ENCODE assay signal across 7 mouse cellular contexts in genomic region chr17:25114908-25115645, GRCm38 (mm10). TPM values are rescaled to one million over a fixed set of nuclear protein-coding genes. Genes with fewer than 3 reads are reported as not detected.
A peak's percentile ranks its signal among the peaks of the same experiment; 100 is the strongest.
DNase-seq lines count a peak whose midpoint lies in the region; ATAC-seq and TF ChIP-seq lines count a peak whose summit lies in the region.

No protein-coding gene starts in this region.

- H3K4me3 ChIP-seq in lung, embryonic 15.5 days = peak overlapping the region; percentile 65
- H3K4me3 ChIP-seq in bone marrow macrophage, adult 2 months (ENCODE audit: insufficient read depth, low read length) = peak overlapping the region; percentile 65
- peak overlapping the region; percentile 61 for H3K4me3 ChIP-seq in limb, embryonic 14.5 days (replicated peaks; ENCODE audit: low read length)
- peak overlapping the region; percentile 63 for H3K4me3 ChIP-seq in neural tube, embryonic 13.5 days

- no peak for TF ChIP-seq POLR2A in bone marrow macrophage, adult 2 months (IDR thresholded peaks at IDR 0.05; ENCODE audit: borderline replicate concordance, low read depth, low read length)
- no peak for TF ChIP-seq POLR2A in limb, embryonic 14.5 days (IDR thresholded peaks at IDR 0.05; ENCODE audit: borderline replicate concordance, extremely low read depth, insufficient read depth, insufficient read length)

- DNase-seq in lung, postnatal 36 days = no peak
- peak; percentile 15 for DNase-seq in limb, embryonic 14.5 days (ENCODE audit: low spot score)
- no peak for DNase-seq in adrenal gland, adult 2 months

- H3K4me1 ChIP-seq in lung, embryonic 15.5 days = peaks cover 17% of the 10 kb centered on the region
- H3K4me1 ChIP-seq in bone marrow macrophage, adult 2 months (ENCODE audit: control insufficient read depth, insufficient read depth, low read length) = peaks cover 36% of the 10 kb centered on the region
- H3K4me1 ChIP-seq in limb, embryonic 14.5 days (ENCODE audit: control insufficient read depth, insufficient read depth, low read length) = peaks cover 9% of the 10 kb centered on the region
- H3K4me1 ChIP-seq in neural tube, embryonic 13.5 days (replicated peaks) = peaks cover 17% of the 10 kb centered on the region

- TF ChIP-seq CTCF in bone marrow macrophage, adult 2 months (IDR thresholded peaks at IDR 0.05; ENCODE audit: low read depth, low read length) = no peak

- peak overlapping the region; percentile 75 for H3K9ac ChIP-seq in lung, embryonic 15.5 days
- peak overlapping the region; percentile 70 for H3K9ac ChIP-seq in limb, embryonic 14.5 days (ENCODE audit: low read depth, low read length, severe bottlenecking)
- H3K9ac ChIP-seq in neural tube, embryonic 13.5 days = peak overlapping the region; percentile 80

- peaks cover 10% of the 10 kb centered on the region; the same call in 1 of the 2 replicates for H3K36me3 ChIP-seq in lung, embryonic 15.5 days
- H3K36me3 ChIP-seq in limb, embryonic 14.5 days (ENCODE audit: control insufficient read depth, insufficient read depth, low read length) = peaks cover 16% of the 10 kb centered on the region
- H3K36me3 ChIP-seq in neural tube, embryonic 13.5 days = peaks cover 23% of the 10 kb centered on the region

- H3K9me3 ChIP-seq in lung, embryonic 15.5 days = no peaks in the 10 kb centered on the region
- H3K9me3 ChIP-seq in limb, embryonic 14.5 days (ENCODE audit: control insufficient read depth, low read length) = no peaks in the 10 kb centered on the region
- no peaks in the 10 kb centered on the region for H3K9me3 ChIP-seq in neural tube, embryonic 13.5 days

- ATAC-seq in lung, embryonic 15.5 days (ENCODE audit: borderline replicate concordance, extremely low read depth, low FRiP score, low TSS enrichment) = peak; percentile 43; the same call in 1 of the 2 replicates
- peak; percentile 61 for ATAC-seq in granulocyte monocyte progenitor cell, adult 5-6 weeks (replicated peaks; ENCODE audit: poor library complexity, severe bottlenecking)
- peak; percentile 24 for ATAC-seq in limb, embryonic 14.5 days (ENCODE audit: low FRiP score, low read depth)
- peak; percentile 67; the same call in 1 of the 2 replicates for ATAC-seq in neural tube, embryonic 13.5 days (ENCODE audit: low read depth)

- peak overlapping the region; percentile 92 for H3K27ac ChIP-seq in lung, embryonic 15.5 days
- peak overlapping the region; percentile 87 for H3K27ac ChIP-seq in bone marrow macrophage, adult 2 months (ENCODE audit: insufficient read depth, low read depth, low read length)
- H3K27ac ChIP-seq in limb, embryonic 14.5 days (replicated peaks; ENCODE audit: low read depth, low read length) = peak overlapping the region; percentile 92
- H3K27ac ChIP-seq in neural tube, embryonic 13.5 days (replicated peaks) = peak overlapping the region; percentile 86

- peak overlapping the region; percentile 98 for H3K4me2 ChIP-seq in lung, embryonic 15.5 days
- peak overlapping the region; percentile 98 for H3K4me2 ChIP-seq in limb, embryonic 14.5 days (replicated peaks; ENCODE audit: low read depth, low read length, severe bottlenecking)
- peak overlapping the region; percentile 93 for H3K4me2 ChIP-seq in neural tube, embryonic 13.5 days

- no peaks in the 10 kb centered on the region for H3K27me3 ChIP-seq in lung, embryonic 15.5 days
- H3K27me3 ChIP-seq in limb, embryonic 14.5 days (ENCODE audit: control insufficient read depth, insufficient read depth, low read length) = no peaks in the 10 kb centered on the region
- no peaks in the 10 kb centered on the region for H3K27me3 ChIP-seq in neural tube, embryonic 13.5 days

- WGBS in lung, embryonic 15.5 days = 5% methylated on average over 23 of the region's 23 CpGs
- WGBS in limb, embryonic 14.5 days = 10% methylated on average over 23 of the region's 23 CpGs
- 13% methylated on average over 23 of the region's 23 CpGs for WGBS in neural tube, embryonic 13.5 days

RNA-seq across cellular contexts. Expression of gene Telo2, which starts 0.7 kb away (rescaled TPM):
- 42.2 and 46.3 TPM in 2 replicates for polyA plus RNA-seq in lung, embryonic 15.5 days (2015; fragmentation: Nextera tagmentation; extraction: Ambion mirVana)
- 8.3 and 9.5 TPM in 2 replicates for polyA plus RNA-seq in bone marrow macrophage, adult 2 months (2012; ENCODE audit: insufficient read depth, insufficient read length, missing spikeins)
- total RNA-seq in granulocyte monocyte progenitor cell, adult 5-6 weeks (2014; fragmentation: Nextera tagmentation) = 49.8 and 55.9 TPM in 2 replicates
- 21.8 and 37.3 TPM in 2 replicates for total RNA-seq in granulocyte monocyte progenitor cell, adult 5-6 weeks (2017)
- 41.7 and 51.0 TPM in 2 replicates for polyA plus RNA-seq in limb, embryonic 14.5 days (2012; rRNA removed)
- 31.1 and 43.0 TPM in 2 replicates for polyA plus RNA-seq in limb, embryonic 14.5 days (2014; fragmentation: Nextera tagmentation; extraction: Ambion mirVana)
- polyA plus RNA-seq in neural tube, embryonic 13.5 days (2015; fragmentation: Nextera tagmentation; extraction: Ambion mirVana) = 45.7 and 46.7 TPM in 2 replicates
- total RNA-seq in adrenal gland, adult 2 months (2021) = 10 to 100 TPM; 16.4 to 24.5 TPM
- polyA plus RNA-seq in adrenal gland, adult 2 months (2012; rRNA removed) = 15.5 and 15.7 TPM in 2 replicates

RNA-seq across cellular contexts. Expression of gene Ptx4, which starts 5.5 kb away (rescaled TPM):
- polyA plus RNA-seq in lung, embryonic 15.5 days (2015; fragmentation: Nextera tagmentation; extraction: Ambion mirVana) = 0.14 TPM in 1 of 2 replicates, not detected in the other
- not detected in 2 replicates for polyA plus RNA-seq in bone marrow macrophage, adult 2 months (2012; ENCODE audit: insufficient read depth, insufficient read length, missing spikeins)
- not detected in 2 replicates for total RNA-seq in granulocyte monocyte progenitor cell, adult 5-6 weeks (2014; fragmentation: Nextera tagmentation)
- not detected in 2 replicates for total RNA-seq in granulocyte monocyte progenitor cell, adult 5-6 weeks (2017)
- polyA plus RNA-seq in limb, embryonic 14.5 days (2012; rRNA removed) = 1.8 and 2.3 TPM in 2 replicates
- polyA plus RNA-seq in limb, embryonic 14.5 days (2014; fragmentation: Nextera tagmentation; extraction: Ambion mirVana) = 2.0 and 2.7 TPM in 2 replicates
- not detected in 2 replicates for polyA plus RNA-seq in neural tube, embryonic 13.5 days (2015; fragmentation: Nextera tagmentation; extraction: Ambion mirVana)
- total RNA-seq in adrenal gland, adult 2 months (2021) = not detected
- polyA plus RNA-seq in adrenal gland, adult 2 months (2012; rRNA removed) = not detected in 2 replicates

RNA-seq across cellular contexts. Expression of gene Clcn7, which starts 18.1 kb away (rescaled TPM):
- 21.4 and 22.4 TPM in 2 replicates for polyA plus RNA-seq in lung, embryonic 15.5 days (2015; fragmentation: Nextera tagmentation; extraction: Ambion mirVana)
- 86.1 and 89.4 TPM in 2 replicates for polyA plus RNA-seq in bone marrow macrophage, adult 2 months (2012; ENCODE audit: insufficient read depth, insufficient read length, missing spikeins)
- 12.1 and 18.9 TPM in 2 replicates for total RNA-seq in granulocyte monocyte progenitor cell, adult 5-6 weeks (2014; fragmentation: Nextera tagmentation)
- 11.3 and 12.6 TPM in 2 replicates for total RNA-seq in granulocyte monocyte progenitor cell, adult 5-6 weeks (2017)
- polyA plus RNA-seq in limb, embryonic 14.5 days (2012; rRNA removed) = 32.4 and 40.1 TPM in 2 replicates
- 21.3 and 26.3 TPM in 2 replicates for polyA plus RNA-seq in limb, embryonic 14.5 days (2014; fragmentation: Nextera tagmentation; extraction: Ambion mirVana)
- polyA plus RNA-seq in neural tube, embryonic 13.5 days (2015; fragmentation: Nextera tagmentation; extraction: Ambion mirVana) = 23.7 and 24.4 TPM in 2 replicates
- total RNA-seq in adrenal gland, adult 2 months (2021) = 10 to 100 TPM; 38.3 to 48.6 TPM
- polyA plus RNA-seq in adrenal gland, adult 2 months (2012; rRNA removed) = 33.9 and 37.4 TPM in 2 replicates

RNA-seq across cellular contexts. Expression of gene Tmem204, which starts 31.7 kb away (rescaled TPM):
- 88.2 and 93.2 TPM in 2 replicates for polyA plus RNA-seq in lung, embryonic 15.5 days (2015; fragmentation: Nextera tagmentation; extraction: Ambion mirVana)
- 0.80 TPM in 1 of 2 replicates, not detected in the other for polyA plus RNA-seq in bone marrow macrophage, adult 2 months (2012; ENCODE audit: insufficient read depth, insufficient read length, missing spikeins)
- not detected in 2 replicates for total RNA-seq in granulocyte monocyte progenitor cell, adult 5-6 weeks (2014; fragmentation: Nextera tagmentation)
- not detected in 2 replicates for total RNA-seq in granulocyte monocyte progenitor cell, adult 5-6 weeks (2017)
- 12.1 and 18.1 TPM in 2 replicates for polyA plus RNA-seq in limb, embryonic 14.5 days (2012; rRNA removed)
- 17.3 and 18.5 TPM in 2 replicates for polyA plus RNA-seq in limb, embryonic 14.5 days (2014; fragmentation: Nextera tagmentation; extraction: Ambion mirVana)
- 9.0 and 10.8 TPM in 2 replicates for polyA plus RNA-seq in neural tube, embryonic 13.5 days (2015; fragmentation: Nextera tagmentation; extraction: Ambion mirVana)
- total RNA-seq in adrenal gland, adult 2 months (2021) = 10 to 100 TPM; 32.2 to 44.8 TPM
- polyA plus RNA-seq in adrenal gland, adult 2 months (2012; rRNA removed) = 59.2 and 64.1 TPM in 2 replicates

RNA-seq across cellular contexts. Expression of gene Ccdc154, which starts 47.2 kb away (rescaled TPM):
- 0.44 and 0.50 TPM in 2 replicates for polyA plus RNA-seq in lung, embryonic 15.5 days (2015; fragmentation: Nextera tagmentation; extraction: Ambion mirVana)
- polyA plus RNA-seq in bone marrow macrophage, adult 2 months (2012; ENCODE audit: insufficient read depth, insufficient read length, missing spikeins) = 0.33 TPM in 1 of 2 replicates, not detected in the other
- total RNA-seq in granulocyte monocyte progenitor cell, adult 5-6 weeks (2014; fragmentation: Nextera tagmentation) = 0.49 TPM in 1 of 2 replicates, not detected in the other
- total RNA-seq in granulocyte monocyte progenitor cell, adult 5-6 weeks (2017) = 0.21 TPM in 1 of 2 replicates, not detected in the other
- 0.03 TPM in 1 of 2 replicates, not detected in the other for polyA plus RNA-seq in limb, embryonic 14.5 days (2012; rRNA removed)
- polyA plus RNA-seq in limb, embryonic 14.5 days (2014; fragmentation: Nextera tagmentation; extraction: Ambion mirVana) = not detected in 2 replicates
- polyA plus RNA-seq in neural tube, embryonic 13.5 days (2015; fragmentation: Nextera tagmentation; extraction: Ambion mirVana) = not detected in 2 replicates
- total RNA-seq in adrenal gland, adult 2 months (2021) = under 1 TPM in 1 of 2 experiments, not detected in 1; 0.12 TPM
- polyA plus RNA-seq in adrenal gland, adult 2 months (2012; rRNA removed) = 0.03 and 0.07 TPM in 2 replicates
